Mouse (Mus musculus) mammary gland, adult 2 months (tissue): ENCODE data around the gene Zfp786. TPM values are rescaled to one million over a fixed set of nuclear protein-coding genes. Genes with fewer than 3 reads are reported as not detected.

Experiments
- polyA plus RNA-seq: library from polyadenylated mRNA; depleted of rRNA; stranded (reverse); fragments of >200 nt; gene quantifications from 2 replicates; pipeline ENCODE4 v1.2.3, GENCODE M21; 2012; ENCODE audit warnings: low replicate concordance; rRNA removed

The Zfp786 gene
- 0.20 and 0.30 TPM in 2 replicates for polyA plus RNA-seq

DNA sequence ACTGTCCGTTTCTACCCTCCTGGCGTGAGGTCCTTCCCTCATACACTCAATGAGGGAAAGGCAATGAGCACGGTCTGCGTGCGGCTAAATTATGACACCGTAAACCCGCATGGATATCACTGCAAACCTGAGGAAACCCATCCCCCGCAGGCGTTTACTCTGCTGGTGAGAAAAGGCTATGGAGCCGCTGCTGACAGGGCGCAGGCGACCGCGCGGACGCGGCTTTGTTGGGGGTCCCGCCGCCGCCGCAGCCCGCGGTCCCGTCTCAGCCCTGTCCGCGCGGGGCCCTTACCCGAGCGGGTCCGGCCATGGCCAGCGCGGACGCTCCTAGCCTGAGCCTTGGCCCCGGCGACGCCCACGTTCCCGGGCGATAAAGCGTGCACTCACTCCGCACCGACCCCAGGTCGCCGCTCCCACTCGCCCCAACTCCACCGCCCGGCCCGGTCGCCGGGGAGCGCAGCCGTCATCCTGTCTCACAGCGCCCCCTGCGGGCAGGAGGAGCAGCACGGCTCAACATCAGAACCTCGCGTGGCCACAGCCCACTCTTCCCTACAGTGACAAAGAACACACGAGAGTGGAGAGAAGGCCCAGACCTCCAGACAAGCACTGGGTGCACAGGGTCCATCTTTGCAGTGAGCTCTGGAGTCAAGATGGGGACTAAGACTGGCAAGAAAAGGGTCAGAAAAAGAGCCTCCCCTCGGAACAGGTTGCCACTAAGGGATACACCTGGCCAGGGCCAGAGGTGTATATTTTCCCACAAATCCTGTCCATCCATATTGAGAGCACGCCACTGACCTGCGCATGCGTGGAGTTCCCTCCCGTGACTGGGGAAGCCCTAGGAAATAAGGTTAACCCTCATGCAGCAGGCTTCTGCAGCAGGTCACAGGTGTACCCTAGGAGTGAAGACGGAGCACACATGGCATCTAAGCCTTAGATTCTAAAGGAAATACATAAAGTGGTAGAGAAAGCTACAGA is at the start of gene Zfp786:
Gene Zfp786, minus strand, starts transcription at position 764 of the 975 bp plus-strand sequence.

DNA sequence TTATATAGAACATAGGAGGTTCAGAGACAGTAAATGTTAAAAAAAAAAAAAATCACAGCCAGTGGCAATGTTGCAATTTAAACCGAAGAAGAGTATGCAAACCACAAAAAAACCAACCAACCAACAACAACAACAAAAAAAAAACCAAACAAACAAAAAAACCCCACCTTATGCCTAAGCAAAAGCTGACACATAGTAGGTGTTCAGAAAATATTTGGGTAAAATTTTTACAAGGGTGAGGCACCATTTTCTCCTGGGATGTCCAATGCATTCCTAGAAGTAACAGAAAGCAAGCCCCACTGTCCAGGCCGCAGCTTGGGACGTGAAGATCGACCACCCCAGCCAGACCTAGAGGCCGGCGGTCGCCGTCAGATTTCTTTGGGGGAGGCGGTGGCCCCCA is 46.4 kb upstream of the Zfp786 start, which contains the start of gene Zfp282:
Gene Zfp282, plus strand, starts transcription at position 147 of the 400 bp plus-strand sequence.

DNA sequence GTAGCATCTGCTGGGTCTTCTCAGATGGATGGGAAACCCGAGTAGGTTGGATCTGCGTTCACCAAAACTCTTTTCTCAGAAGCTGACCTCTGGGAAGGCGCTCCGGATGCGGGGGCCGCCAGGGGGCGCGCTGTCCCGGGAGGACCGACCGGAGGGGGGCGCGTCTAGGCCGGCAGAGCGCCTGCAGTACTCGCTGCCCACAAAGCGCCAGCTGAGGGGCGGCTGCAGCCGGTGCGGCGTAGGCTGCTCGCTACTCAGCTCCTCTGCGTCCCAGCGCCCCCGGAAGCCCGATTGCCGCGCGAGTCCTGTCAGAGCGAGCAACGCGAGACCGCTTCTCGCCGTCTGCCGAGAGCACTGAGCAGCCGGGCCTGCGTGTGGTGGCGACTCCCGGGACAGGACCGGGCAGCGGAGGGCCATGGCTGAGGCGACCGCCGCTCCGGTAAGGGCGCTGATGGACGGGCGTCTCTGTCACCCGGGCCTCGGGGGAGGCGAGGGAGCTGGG is 4.9 kb upstream of the Zfp786 start, which contains the start of gene Zfp398:
Gene Zfp398, plus strand, starts transcription at position 180 of the 502 bp plus-strand sequence.

DNA sequence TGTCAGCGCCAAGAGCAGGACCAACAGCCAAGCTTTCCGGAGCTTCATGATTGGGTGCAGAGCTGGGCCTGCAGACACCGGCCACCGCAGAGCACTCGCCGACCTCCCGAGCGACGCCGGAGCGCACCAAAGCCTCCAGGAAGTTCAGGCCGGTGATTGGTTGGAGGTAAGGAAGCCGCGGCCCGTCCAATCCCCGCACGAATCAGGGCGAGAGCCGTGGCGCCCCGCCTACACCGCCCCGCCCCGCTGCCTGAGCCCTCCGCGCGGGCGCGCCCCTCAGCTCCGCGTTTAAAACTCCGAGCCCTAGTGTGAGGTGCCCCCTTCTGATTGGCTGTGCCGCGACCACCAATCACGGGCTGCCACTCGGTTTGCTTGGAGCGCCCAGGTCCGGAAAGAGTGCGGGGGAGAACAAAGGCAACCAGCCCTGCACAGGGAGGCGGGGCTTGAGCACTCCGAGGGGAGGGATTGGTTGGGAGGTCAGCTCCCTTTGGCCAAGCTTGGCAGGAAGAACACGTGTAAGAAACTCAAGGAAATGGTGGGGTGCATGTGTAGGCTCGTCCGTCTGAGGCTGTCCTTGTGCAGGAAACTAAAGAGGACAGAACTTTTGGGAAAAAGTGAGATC is 17.3 kb downstream of the Zfp786 start, which contains the start of gene Pdia4:
Gene Pdia4, minus strand, starts transcription at position 174 of the 622 bp plus-strand sequence.

Other genes starting within 250 kb of the Zfp786 start
- gene Ezh2, start 235.5 kb downstream of the Zfp786 start, polyA plus RNA-seq, result 3.6 and 7.7 TPM in 2 replicates
- gene Pdia4, start 17.4 kb downstream of the Zfp786 start, polyA plus RNA-seq, result 19.3 and 36.7 TPM in 2 replicates
- 11.4 and 12.6 TPM in 2 replicates for gene Zfp398, start 4.8 kb upstream of the Zfp786 start, polyA plus RNA-seq
- gene Zfp282, start 46.3 kb upstream of the Zfp786 start, polyA plus RNA-seq, result 8.4 and 10.6 TPM in 2 replicates
- 8.7 and 11.0 TPM in 2 replicates for gene Zfp212, start 89.6 kb upstream of the Zfp786 start, polyA plus RNA-seq
- 14.5 and 17.6 TPM in 2 replicates for gene Zfp956, start 122.5 kb upstream of the Zfp786 start, polyA plus RNA-seq
- gene Zfp777, start 218.0 kb upstream of the Zfp786 start, polyA plus RNA-seq, result 24.2 and 27.6 TPM in 2 replicates